Mouse (Mus musculus): ENCODE measurements around the gene Gm17677. TPM values are rescaled to one million over a fixed set of nuclear protein-coding genes. Genes with fewer than 3 reads are reported as not detected.

Gene Gm17677
- not detected in 2 replicates for polyA plus RNA-seq (2012; rRNA removed)

DNA sequence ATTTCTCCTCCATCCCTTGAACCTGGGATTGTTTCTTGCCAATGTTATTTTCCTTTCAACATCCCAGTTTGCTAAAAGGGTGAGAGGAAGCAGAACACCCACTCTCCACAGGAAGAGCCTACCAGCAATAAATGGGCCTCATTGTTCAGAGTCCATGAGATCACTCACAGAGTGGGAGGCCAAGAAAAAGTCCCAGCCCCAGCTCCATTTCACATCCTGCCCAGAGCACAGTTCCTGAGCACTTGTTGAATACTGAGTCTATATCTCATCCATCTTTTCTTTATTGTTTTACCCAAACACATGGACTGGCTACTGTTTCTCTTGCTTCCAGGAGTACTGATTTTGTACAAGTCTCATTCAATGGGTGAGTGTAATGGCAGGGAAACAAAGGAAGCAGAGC is at the start of gene Gm17677:
Gm17677 (plus strand) TSS at position 301 of the 400 bp plus-strand sequence.
- no peak for DNase-seq (ENCODE audit: low read depth)
- TF ChIP-seq CTCF (IDR thresholded peaks at IDR 0.05; ENCODE audit: borderline replicate concordance, extremely low read depth, insufficient read depth, insufficient read length) (no peak), POLR2A (IDR thresholded peaks at IDR 0.05; ENCODE audit: borderline replicate concordance, extremely low read depth, insufficient read depth, insufficient read length, poor library complexity, severe bottlenecking) (no peak)

DNA sequence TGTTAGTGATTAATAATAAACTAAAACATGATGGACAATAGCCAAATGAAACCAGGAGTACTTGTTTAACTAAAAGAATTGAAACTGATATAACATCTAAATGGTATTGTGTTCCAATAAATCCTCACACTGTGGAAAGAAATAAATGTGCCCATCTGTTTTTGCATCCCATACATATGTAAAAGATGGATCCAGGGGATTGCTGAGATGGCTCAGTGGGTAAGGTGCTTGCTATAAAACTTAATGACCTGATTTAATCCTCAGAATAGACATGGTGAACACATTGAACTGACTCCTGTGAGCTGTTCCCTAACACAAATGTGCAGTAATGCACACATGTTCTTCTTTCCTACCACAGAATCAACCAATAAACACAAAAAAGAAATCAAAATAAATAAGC is 48.9 kb upstream of the Gm17677 start:
- TF ChIP-seq POLR2A (IDR thresholded peaks at IDR 0.05; ENCODE audit: borderline replicate concordance, extremely low read depth, insufficient read depth, insufficient read length, poor library complexity, severe bottlenecking) (no peak), CTCF (IDR thresholded peaks at IDR 0.05; ENCODE audit: borderline replicate concordance, extremely low read depth, insufficient read depth, insufficient read length) (no peak)
- DNase-seq (ENCODE audit: low read depth) = no peak

DNA sequence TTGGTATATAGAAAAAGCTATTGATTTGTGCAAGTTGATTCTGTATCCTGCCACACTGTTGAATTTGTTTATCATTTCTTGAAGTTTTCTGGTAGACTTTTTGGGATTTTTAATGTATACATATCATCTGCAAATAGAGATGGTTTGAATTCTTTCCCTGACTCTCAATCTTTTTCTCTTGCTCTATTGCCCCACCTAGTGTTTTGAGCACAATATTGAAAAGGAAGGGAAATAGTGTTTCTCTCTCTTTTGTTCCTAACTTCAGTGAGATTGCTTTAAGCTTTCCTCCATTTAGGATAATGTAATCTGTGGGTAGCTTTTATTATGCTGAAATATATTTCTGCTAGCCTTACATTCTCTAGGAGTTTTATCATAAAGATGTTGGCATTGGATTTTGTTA is 33.6 kb upstream of the Gm17677 start:
- no peak for TF ChIP-seq CTCF (IDR thresholded peaks at IDR 0.05; ENCODE audit: borderline replicate concordance, extremely low read depth, insufficient read depth, insufficient read length)
- no peak for TF ChIP-seq POLR2A (IDR thresholded peaks at IDR 0.05; ENCODE audit: borderline replicate concordance, extremely low read depth, insufficient read depth, insufficient read length, poor library complexity, severe bottlenecking)
- DNase-seq (ENCODE audit: low read depth) = no peak

DNA sequence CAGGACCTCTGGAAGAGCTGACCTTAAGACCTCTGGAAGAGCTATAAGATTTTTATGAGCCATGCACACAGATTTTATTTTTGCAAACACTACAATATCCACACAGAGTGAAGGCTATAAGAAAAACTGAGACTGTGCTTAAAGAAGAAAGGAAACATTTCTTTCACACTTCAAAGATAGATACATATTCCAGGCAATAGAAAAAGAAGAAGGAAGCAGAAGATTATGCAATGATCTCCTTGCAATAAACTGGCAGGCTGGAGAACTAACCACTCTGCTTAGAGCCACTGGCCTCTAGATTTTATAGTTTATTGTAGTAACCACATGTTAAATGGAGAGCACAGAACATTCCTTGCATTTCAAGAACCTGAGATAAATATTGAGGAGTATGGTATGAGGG is 16.0 kb downstream of the Gm17677 start:
- TF ChIP-seq POLR2A (IDR thresholded peaks at IDR 0.05; ENCODE audit: borderline replicate concordance, extremely low read depth, insufficient read depth, insufficient read length, poor library complexity, severe bottlenecking) (no peak), CTCF (IDR thresholded peaks at IDR 0.05; ENCODE audit: borderline replicate concordance, extremely low read depth, insufficient read depth, insufficient read length) (no peak)
- DNase-seq (ENCODE audit: low read depth) = no peak

DNA sequence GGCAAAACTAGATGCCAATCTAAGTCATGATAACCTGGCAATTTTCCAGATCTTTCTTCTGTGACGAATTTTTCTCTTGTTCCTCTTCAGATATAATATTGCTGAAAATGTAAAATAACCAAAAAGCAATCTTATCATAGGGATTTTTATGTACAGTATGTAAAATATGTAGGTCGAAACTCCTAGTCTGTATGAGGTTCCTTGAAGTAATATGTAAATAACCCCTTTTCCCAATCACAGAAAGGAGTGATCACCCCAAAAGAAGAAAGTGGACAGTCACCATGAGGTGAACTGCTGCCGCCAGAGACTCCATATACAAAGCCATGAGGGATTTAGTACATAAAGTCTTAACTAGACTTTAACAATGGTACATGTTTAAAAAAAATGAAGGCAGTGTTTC is 37.2 kb downstream of the Gm17677 start, which contains the start of gene Gm17727:
Gm17727 (minus strand) TSS at position 101 of the 400 bp plus-strand sequence.
- no peak for TF ChIP-seq POLR2A (IDR thresholded peaks at IDR 0.05; ENCODE audit: borderline replicate concordance, extremely low read depth, insufficient read depth, insufficient read length, poor library complexity, severe bottlenecking)
- no peak for TF ChIP-seq CTCF (IDR thresholded peaks at IDR 0.05; ENCODE audit: borderline replicate concordance, extremely low read depth, insufficient read depth, insufficient read length)
- DNase-seq (ENCODE audit: low read depth) = no peak

DNA sequence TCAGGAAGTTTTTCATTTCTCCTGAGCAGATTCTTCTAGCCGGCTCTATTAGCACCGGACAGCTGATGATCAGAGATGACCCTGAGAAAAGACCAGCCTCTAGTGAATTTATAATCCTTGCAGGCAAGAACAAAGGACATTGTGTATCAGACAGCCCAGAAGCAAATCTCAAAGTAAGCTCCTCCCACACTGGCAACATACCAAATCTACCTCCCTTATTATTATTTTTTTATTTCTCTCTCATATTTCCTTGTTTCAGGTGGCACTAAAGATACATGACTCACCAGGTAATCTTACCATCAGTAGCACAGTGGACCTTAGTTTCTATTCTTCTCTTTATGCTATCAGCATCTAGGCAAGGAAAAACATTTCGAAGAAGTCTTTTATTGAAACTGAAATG is 49.2 kb downstream of the Gm17677 start, which contains the start of the genes Gm27235 and D730048I06Rik:
Gm27235 (minus strand) TSS at position 101 of the 400 bp plus-strand sequence.
D730048I06Rik (minus strand) TSS at position 112 of the 400 bp plus-strand sequence.
- DNase-seq (ENCODE audit: low read depth) = no peak
- TF ChIP-seq CTCF (IDR thresholded peaks at IDR 0.05; ENCODE audit: borderline replicate concordance, extremely low read depth, insufficient read depth, insufficient read length) = no peak
- TF ChIP-seq POLR2A (IDR thresholded peaks at IDR 0.05; ENCODE audit: borderline replicate concordance, extremely low read depth, insufficient read depth, insufficient read length, poor library complexity, severe bottlenecking) = no peak

Other genes starting within 250 kb of the Gm17677 start
- not detected in 2 replicates for gene Gm1113, start 222.8 kb upstream of the Gm17677 start, polyA plus RNA-seq (2012; rRNA removed)
- gene Ddx25, start 182.5 kb upstream of the Gm17677 start, polyA plus RNA-seq (2012; rRNA removed) = 11.2 and 15.2 TPM in 2 replicates
- gene Pus3, start 182.5 kb upstream of the Gm17677 start, polyA plus RNA-seq (2012; rRNA removed) = 12.6 and 16.1 TPM in 2 replicates
- gene Pate2, start 170.8 kb upstream of the Gm17677 start, polyA plus RNA-seq (2012; rRNA removed) = 1.1 and 1.4 TPM in 2 replicates
- gene Hyls1, start 170.7 kb upstream of the Gm17677 start, polyA plus RNA-seq (2012; rRNA removed) = 13.4 and 14.5 TPM in 2 replicates
- gene Pate4, start 129.1 kb upstream of the Gm17677 start, polyA plus RNA-seq (2012; rRNA removed) = not detected in 2 replicates
- gene Pate3, start 92.8 kb upstream of the Gm17677 start, polyA plus RNA-seq (2012; rRNA removed) = not detected in 2 replicates
- not detected in 2 replicates for gene Pate1, start 53.7 kb upstream of the Gm17677 start, polyA plus RNA-seq (2012; rRNA removed)
- gene Gm17727, start 37.1 kb downstream of the Gm17677 start, polyA plus RNA-seq (2012; rRNA removed) = not detected in 2 replicates
- gene Gm27235, start 49.1 kb downstream of the Gm17677 start, polyA plus RNA-seq (2012; rRNA removed) = not detected in 2 replicates
- not detected in 2 replicates for gene D730048I06Rik, start 49.1 kb downstream of the Gm17677 start, polyA plus RNA-seq (2012; rRNA removed)
- gene 9230110F15Rik, start 103.1 kb downstream of the Gm17677 start, polyA plus RNA-seq (2012; rRNA removed) = not detected in 2 replicates
- gene 9230113P08Rik, start 167.4 kb downstream of the Gm17677 start, polyA plus RNA-seq (2012; rRNA removed) = not detected in 2 replicates

All from brain, embryonic 14.5 days (tissue).